Mouse (Mus musculus) cerebellum, postnatal 4 days (tissue): ENCODE measurements around the gene Vmn1r139.
"Not testable (repeated sequence)": the region's sequence is repeated elsewhere in the genome, so short reads cannot be mapped to it uniquely, and the experiment has no call there.

Experiments
- DNase-seq, 2 experiments: peaks; one replicate each; pipeline ENCODE4 v3.0.0; 2022; ENCODE audit warnings: low spot score in 2 of 2, mixed read lengths in 1 of 2

The Vmn1r139 gene

GRCm38 (mm10) chr7:22068757-22069156 is at the start of gene Vmn1r139:
Gene Vmn1r139, plus strand, starts transcription at chr7:22069057.
- not testable (repeated sequence) for DNase-seq

- not testable (repeated sequence) for DNase-seq
Measured at GRCm38 (mm10) chr7:22028797-22029196, 40.1 kb upstream of the Vmn1r139 start, which contains the start of gene Vmn1r138. Gene Vmn1r138, minus strand, starts transcription at chr7:22028897.

DNA sequence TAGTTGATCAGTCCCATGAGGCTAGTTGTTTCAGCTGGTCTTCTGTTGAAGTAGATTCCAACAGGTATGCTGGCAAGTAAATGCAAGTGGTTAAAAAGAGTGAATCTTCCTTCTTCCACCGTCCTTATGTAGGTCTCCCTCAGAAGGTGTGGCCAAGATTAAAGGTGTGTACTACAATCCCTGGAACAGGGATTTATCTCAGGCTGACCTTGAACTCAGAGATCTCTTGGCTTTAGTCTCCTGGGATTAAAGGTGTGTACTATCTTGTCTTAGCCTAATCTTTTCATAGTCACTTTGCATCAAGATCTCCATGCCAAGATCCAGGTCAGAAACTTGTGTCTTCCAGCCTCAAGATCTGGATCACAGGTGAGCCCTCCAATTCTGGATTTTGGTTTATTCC is 12.7 kb upstream of the Vmn1r139 start, which contains the start of gene Gm6176:
Gm6176 (minus strand) TSS at position 101 of the 400 bp plus-strand sequence.
- DNase-seq: not testable (repeated sequence)

DNA sequence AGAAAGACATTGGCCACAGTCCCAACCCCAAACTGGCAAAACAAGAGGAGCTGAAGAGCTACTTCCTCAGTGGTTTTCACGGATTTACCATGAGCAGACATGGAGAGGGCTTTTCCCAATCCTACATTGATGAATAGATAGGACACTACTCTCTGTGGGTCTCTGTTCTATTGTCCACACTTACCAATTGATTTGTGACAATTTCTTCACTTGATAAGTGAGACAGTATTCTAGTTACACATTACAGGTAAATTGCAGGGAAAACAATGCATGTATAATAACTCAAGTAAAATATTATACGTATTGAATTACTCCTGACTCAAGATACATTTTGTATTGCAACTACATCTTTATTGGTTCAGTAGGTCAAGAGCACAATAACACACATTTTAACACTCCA is 49.3 kb downstream of the Vmn1r139 start, which contains the start of gene Gm16451:
Gm16451 (minus strand) TSS at position 101 of the 400 bp plus-strand sequence.
- not testable (repeated sequence) for DNase-seq

DNA sequence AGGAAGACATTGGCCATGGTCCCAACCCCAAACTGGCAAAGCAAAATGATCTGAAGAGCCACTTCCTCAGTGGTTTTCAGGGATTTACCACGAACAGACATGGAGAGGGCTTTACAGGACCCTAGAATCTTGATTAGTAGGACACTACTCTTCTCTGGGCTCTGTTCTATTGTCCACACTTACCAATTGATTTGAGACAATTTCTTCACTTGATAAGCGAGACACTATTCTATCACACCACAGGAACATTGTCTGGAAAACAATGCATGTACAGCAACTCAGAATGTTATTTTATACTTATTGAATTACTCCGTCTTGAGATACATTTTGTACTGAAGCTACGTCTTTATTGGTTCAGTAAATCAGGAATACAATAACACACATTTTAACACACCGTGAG is 65.8 kb downstream of the Vmn1r139 start, which contains the start of gene Gm10666:
Gm10666 (minus strand) TSS at position 101 of the 400 bp plus-strand sequence.
- not testable (repeated sequence) for DNase-seq
